In the genomic region with DNA sequence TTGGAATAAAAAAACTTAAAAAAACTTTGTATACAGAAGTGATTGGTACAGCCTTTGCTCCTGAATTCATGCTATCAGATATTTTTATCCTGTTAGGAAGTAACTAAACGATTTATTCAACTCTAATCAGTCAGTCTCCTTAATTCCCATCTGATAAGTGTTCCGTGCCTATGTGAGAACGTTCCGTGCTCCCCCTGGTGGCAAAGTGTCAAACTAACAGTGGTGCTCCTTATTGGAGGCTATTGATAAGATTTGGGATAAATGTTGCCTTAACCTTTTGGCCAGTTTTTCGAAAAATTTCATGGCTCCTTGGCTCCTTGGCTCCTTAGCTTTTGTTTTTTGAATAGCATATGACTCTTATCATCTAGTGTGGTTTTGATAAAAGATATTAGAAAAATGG, we compare ENCODE assay signal across 9 mouse cellular contexts.
DNase-seq lines count a peak whose midpoint lies in the region; ATAC-seq and TF ChIP-seq lines count a peak whose summit lies in the region.
"Had no signal": no experiment of that assay in that cellular context is flagged by ENCODE, and none has a peak within 500 bp of the region (broad histone marks: within the 10 kb centered on the region; RNA-seq: fewer than 3 reads in every experiment).

No protein-coding gene starts in this region.

- DNase-seq in heart, postnatal 10 days = peak; percentile 26 to 38
- peak; percentile 66 for DNase-seq in MEL (ENCODE audit: low read depth, low spot score)
- peak; percentile 20 for DNase-seq in cerebellum, adult 9-10 months
- DNase-seq in gastrocnemius, adult 8-10 months (ENCODE audit: low spot score in 2 of 2) = peak; percentile 6 to 13
- DNase-seq in layer of hippocampus, adult 9-11 months = peak; percentile 14
- peak; percentile 49 for DNase-seq in stomach, postnatal 0 days (ENCODE audit: low spot score)

- no peaks in the 10 kb centered on the region for H3K4me1 ChIP-seq in heart, embryonic 11.5 days (ENCODE audit: control insufficient read depth, insufficient read depth, low read length)
- H3K4me1 ChIP-seq in MEL (ENCODE audit: control insufficient read depth in 1 of 2, insufficient read depth in 2 of 2, low read length in 2 of 2) = peaks cover 0 to 5% of the 10 kb centered on the region in 2 experiments; a peak in 2 of 4 replicates
- H3K4me1 ChIP-seq in stomach, postnatal 0 days (replicated peaks; ENCODE audit: control insufficient read depth, insufficient read depth) = no peaks in the 10 kb centered on the region
- H3K4me1 ChIP-seq: limb, embryonic 15.5 days had no signal

- TF ChIP-seq CTCF in MEL (IDR thresholded peaks at IDR 0.05 in 2 of 3, conservative IDR thresholded peaks at IDR 0.05 in 1 of 3; ENCODE audit: control insufficient read depth in 1 of 3, insufficient read depth in 1 of 3, low read depth in 2 of 3, low read length in 3 of 3, poor library complexity in 1 of 3, severe bottlenecking in 1 of 3) = peak; percentile 68 to 75 (median 69)
- TF ChIP-seq CTCF in stomach, postnatal 0 days (IDR thresholded peaks at IDR 0.05; ENCODE audit: low read depth) = peak; percentile 81

- peak; percentile 49 for TF ChIP-seq RAD21 in MEL (IDR thresholded peaks at IDR 0.05; ENCODE audit: low read depth, low read length)

- no peaks in the 10 kb centered on the region for H3K27me3 ChIP-seq in heart, embryonic 11.5 days (ENCODE audit: control insufficient read depth, insufficient read depth, low read length)
- H3K27me3 ChIP-seq in MEL (ENCODE audit: control insufficient read depth in 1 of 2, insufficient read depth in 2 of 2, low read length in 2 of 2) = no peaks in the 10 kb centered on the region
- no peaks in the 10 kb centered on the region for H3K27me3 ChIP-seq in stomach, postnatal 0 days (ENCODE audit: control insufficient read depth, insufficient read depth, low read length)
- H3K27me3 ChIP-seq: limb, embryonic 15.5 days had no signal

- H3K9me3 ChIP-seq in heart, embryonic 11.5 days (replicated peaks; ENCODE audit: control insufficient read depth, low read length) = no peaks in the 10 kb centered on the region
- no peaks in the 10 kb centered on the region for H3K9me3 ChIP-seq in MEL (replicated peaks; ENCODE audit: insufficient read depth, low read length)
- H3K9me3 ChIP-seq in stomach, postnatal 0 days (ENCODE audit: control insufficient read depth, low read length) = no peaks in the 10 kb centered on the region
- H3K9me3 ChIP-seq: limb, embryonic 15.5 days had no signal

- no peak overlapping the region for H3K9ac ChIP-seq in heart, embryonic 11.5 days (ENCODE audit: low read depth, low read length)
- H3K9ac ChIP-seq in MEL (ENCODE audit: control insufficient read depth, low read depth, low read length, poor library complexity, severe bottlenecking) = no peak overlapping the region
- H3K9ac ChIP-seq in stomach, postnatal 0 days (ENCODE audit: low read length) = no peak overlapping the region
- H3K9ac ChIP-seq: limb, embryonic 15.5 days had no signal

- WGBS in heart, embryonic 11.5 days (ENCODE audit: insufficient replicate concordance) = 13% methylated on average over 5 of the region's 5 CpGs
- 5% methylated on average over 5 of the region's 5 CpGs for WGBS in stomach, postnatal 0 days

- H3K4me3 ChIP-seq in heart, embryonic 11.5 days (ENCODE audit: low read depth, low read length) = no peak overlapping the region
- no peak overlapping the region for H3K4me3 ChIP-seq in MEL (ENCODE audit: control insufficient read depth in 1 of 2, insufficient read depth in 1 of 2, low read depth in 2 of 2, low read length in 2 of 2)
- H3K4me3 ChIP-seq in stomach, postnatal 0 days (ENCODE audit: low read depth, low read length) = no peak overlapping the region
- H3K4me3 ChIP-seq: limb, embryonic 15.5 days had no signal

- TF ChIP-seq EP300 in MEL (IDR thresholded peaks at IDR 0.05; ENCODE audit: low read depth in 1 of 2, low read length in 2 of 2) = 0 out of 4 replicates have a peak, but pooled peaks of 1 of the 2 experiments have one; percentile 19
- no peak for TF ChIP-seq EP300 in stomach, postnatal 0 days (optimal IDR thresholded peaks at IDR 0.05)

- intact Hi-C loops in heart, postnatal 10 days (cut with DNase I) = loop anchor here (1.0 to 5.0 kb wide), 2 partner anchors 148 to 216 kb away; no protein-coding TSS in a partner anchor

- H3K79me2 ChIP-seq in MEL (ENCODE audit: control insufficient read depth, insufficient read depth, low read length, poor library complexity) = no peaks in the 10 kb centered on the region

- TF ChIP-seq POLR2A in MEL (IDR thresholded peaks at IDR 0.05; ENCODE audit: control insufficient read depth in 1 of 2, insufficient read depth in 1 of 2, low read depth in 1 of 2, low read length in 2 of 2, poor library complexity in 1 of 2) = no peak

- H3K27ac ChIP-seq in heart, embryonic 11.5 days (ENCODE audit: low read depth, low read length) = no peak overlapping the region
- no peak overlapping the region for H3K27ac ChIP-seq in MEL (ENCODE audit: control insufficient read depth, low read depth, low read length)
- no peak overlapping the region for H3K27ac ChIP-seq in stomach, postnatal 0 days (replicated peaks)
- H3K27ac ChIP-seq: limb, embryonic 15.5 days had no signal

- H3K36me3 ChIP-seq in heart, embryonic 11.5 days (ENCODE audit: control insufficient read depth, insufficient read depth, low read length) = no peaks in the 10 kb centered on the region
- peaks cover 0 to 24% of the 10 kb centered on the region in 2 experiments; a peak in 2 of 4 replicates for H3K36me3 ChIP-seq in MEL (ENCODE audit: control insufficient read depth in 1 of 2, insufficient read depth in 2 of 2, low read length in 2 of 2)
- no peaks in the 10 kb centered on the region for H3K36me3 ChIP-seq in stomach, postnatal 0 days (ENCODE audit: control insufficient read depth, insufficient read depth, low read length)
- H3K36me3 ChIP-seq: limb, embryonic 15.5 days had no signal

- no peak overlapping the region for H3K4me2 ChIP-seq in heart, embryonic 11.5 days
- H3K4me2 ChIP-seq in stomach, postnatal 0 days (replicated peaks; ENCODE audit: low read depth) = no peak overlapping the region
- H3K4me2 ChIP-seq: limb, embryonic 15.5 days had no signal

- no peak for ATAC-seq in heart, embryonic 11.5 days (replicated peaks; ENCODE audit: insufficient number of reproducible peaks, low FRiP score, low TSS enrichment)
- ATAC-seq in megakaryocyte progenitor cell, adult 5-6 weeks (replicated peaks; ENCODE audit: poor library complexity) = peak; percentile 91
- ATAC-seq in stomach, postnatal 0 days (ENCODE audit: low FRiP score, low TSS enrichment) = no peak

TF ChIP-seq in MEL, 35 proteins besides CTCF, POLR2A, EP300 and RAD21:
- peak; percentile 60; the same call in 1 of the 2 replicates for TF ChIP-seq ZC3H11A (IDR thresholded peaks at IDR 0.05; ENCODE audit: low read depth, low read length)
- TF ChIP-seq HCFC1 (IDR thresholded peaks at IDR 0.05; ENCODE audit: low read depth, low read length) = no peak
- peak; percentile 82 for TF ChIP-seq GATA1 (IDR thresholded peaks at IDR 0.05; ENCODE audit: low read depth, low read length)
- TF ChIP-seq ZKSCAN1 (IDR thresholded peaks at IDR 0.05; ENCODE audit: low read depth, low read length) = no peak
- TF ChIP-seq MYC (IDR thresholded peaks at IDR 0.05; ENCODE audit: low read depth, low read length) = 0 out of 2 replicates have a peak, but pooled peaks have one; percentile 36
- peak; percentile 41; the same call in 1 of the 2 replicates for TF ChIP-seq ZNF384 (IDR thresholded peaks at IDR 0.05; ENCODE audit: low read depth, low read length)
- TF ChIP-seq RCOR1 (IDR thresholded peaks at IDR 0.05; ENCODE audit: low read depth, low read length) = peak; percentile 19; the same call in 1 of the 2 replicates
- TF ChIP-seq SIN3A (IDR thresholded peaks at IDR 0.05; ENCODE audit: low read length) = 0 out of 2 replicates have a peak, but pooled peaks have one; percentile 25
- TF ChIP-seq SMC3 (IDR thresholded peaks at IDR 0.05; ENCODE audit: low read depth, low read length) = peak; percentile 85
- peak; percentile 9; the same call in 1 of the 2 replicates for TF ChIP-seq MAX (IDR thresholded peaks at IDR 0.05; ENCODE audit: low read length)

Comparison
In these comparisons a context has a peak if more than half of its experiments do, and no peak if none do; other contexts are left out.
1. DNase-seq: peak in every context shown above with its lines; median percentile 66 in MEL; 49 in stomach, postnatal 0 days; 32 in heart, postnatal 10 days; 20 in cerebellum, adult 9-10 months; 14 in layer of hippocampus, adult 9-11 months; 10 in gastrocnemius, adult 8-10 months.